Mouse (Mus musculus): ENCODE data around the gene Btbd9. TPM values are rescaled to one million over a fixed set of nuclear protein-coding genes. Genes with fewer than 3 reads are reported as not detected.

The Btbd9 gene
- polyA plus RNA-seq, 1 experiment from 2014 or later: 27.6 TPM

GRCm38 (mm10) chr17:30611221-30612074 lies 35.2 kb upstream of the Btbd9 start:
- DNase-seq (ENCODE audit: low read depth, low spot score): no peak
- ChIA-PET CTCF (interaction anchor here (0.9 kb wide), 1 partner anchor 12 kb away, joined by 3 read pairs; no protein-coding TSS in a partner anchor), POLR2A (interaction anchor here (0.6 to 1.0 kb wide), 3 partner anchors 99 to 682 kb away, joined by 3 to 6 read pairs (median 5); no protein-coding TSS in a partner anchor)
- in situ Hi-C loops (cut with MboI; ENCODE audit: low pct_unique_long_range_greater_than_20kb): no loop called here
- H3K27me3 ChIP-seq: no peaks in the 10 kb centered on the region
- no peak for ATAC-seq
- TF ChIP-seq CTCF (IDR thresholded peaks at IDR 0.05): no peak

GRCm38 (mm10) chr17:30610739-30611138 lies 34.5 kb upstream of the Btbd9 start:
- no peaks in the 10 kb centered on the region for H3K27me3 ChIP-seq
- TF ChIP-seq CTCF (IDR thresholded peaks at IDR 0.05): no peak
- in situ Hi-C loops (cut with MboI; ENCODE audit: low pct_unique_long_range_greater_than_20kb): no loop called here
- DNase-seq (ENCODE audit: low read depth, low spot score) (no peak), ATAC-seq (no peak)
- POLR2A ChIA-PET: interaction anchor here (0.7 to 1.0 kb wide), 2 partner anchors 100 to 358 kb away, joined by 3 to 5 read pairs; no protein-coding TSS in a partner anchor
- CTCF ChIA-PET: no interaction called here

- no peaks in the 10 kb centered on the region for H3K27me3 ChIP-seq
- TF ChIP-seq CTCF (IDR thresholded peaks at IDR 0.05): no peak
- DNase-seq (ENCODE audit: low read depth, low spot score) (no peak), ATAC-seq (no peak)
- in situ Hi-C loops (cut with MboI; ENCODE audit: low pct_unique_long_range_greater_than_20kb): no loop called here
- ChIA-PET CTCF (interaction anchor here (1.3 kb wide), 1 partner anchor 9 kb away, joined by 3 read pairs; no protein-coding TSS in a partner anchor), POLR2A (interaction anchor here (1.1 kb wide), 1 partner anchor 8 kb away, joined by 4 read pairs; no protein-coding TSS in a partner anchor)
Observed at GRCm38 (mm10) chr17:30609980-30610307, 33.7 kb upstream of the Btbd9 start.

- POLR2A ChIA-PET: interaction anchor here (1.1 kb wide), 1 partner anchor 9 kb away, joined by 4 read pairs; no protein-coding TSS in a partner anchor
- DNase-seq (ENCODE audit: low read depth, low spot score) (no peak), ATAC-seq (no peak)
- CTCF ChIA-PET: interaction anchor here (1.3 kb wide), 1 partner anchor 9 kb away, joined by 3 read pairs; no protein-coding TSS in a partner anchor
- H3K27me3 ChIP-seq: no peaks in the 10 kb centered on the region
- in situ Hi-C loops (cut with MboI; ENCODE audit: low pct_unique_long_range_greater_than_20kb): no loop called here
- TF ChIP-seq CTCF (IDR thresholded peaks at IDR 0.05): no peak
Observed at GRCm38 (mm10) chr17:30609305-30609979, 33.2 kb upstream of the Btbd9 start.

GRCm38 (mm10) chr17:30607909-30608495 lies 31.7 kb upstream of the Btbd9 start:
- in situ Hi-C loops (cut with MboI; ENCODE audit: low pct_unique_long_range_greater_than_20kb): no loop called here
- DNase-seq (ENCODE audit: low read depth, low spot score) (no peak), ATAC-seq (no peak)
- ChIA-PET CTCF (interaction anchor here (0.7 to 0.9 kb wide), 2 partner anchors 58 to 73 kb away, joined by 3 read pairs; no protein-coding TSS in a partner anchor), POLR2A (no interaction called here)
- no peaks in the 10 kb centered on the region for H3K27me3 ChIP-seq
- TF ChIP-seq CTCF (IDR thresholded peaks at IDR 0.05): no peak

GRCm38 (mm10) chr17:30607330-30607729 lies 31.0 kb upstream of the Btbd9 start:
- no peak for TF ChIP-seq CTCF (IDR thresholded peaks at IDR 0.05)
- POLR2A ChIA-PET: no interaction called here
- in situ Hi-C loops (cut with MboI; ENCODE audit: low pct_unique_long_range_greater_than_20kb): no loop called here
- no peak for DNase-seq (ENCODE audit: low read depth, low spot score)
- CTCF ChIA-PET: interaction anchor here (0.7 to 0.9 kb wide), 2 partner anchors 58 to 74 kb away, joined by 3 read pairs; no protein-coding TSS in a partner anchor
- no peak for ATAC-seq
- no peaks in the 10 kb centered on the region for H3K27me3 ChIP-seq

GRCm38 (mm10) chr17:30606634-30607081 lies 30.4 kb upstream of the Btbd9 start:
- no peaks in the 10 kb centered on the region for H3K27me3 ChIP-seq
- ChIA-PET CTCF (no interaction called here), POLR2A (no interaction called here)
- TF ChIP-seq CTCF (IDR thresholded peaks at IDR 0.05): no peak
- DNase-seq (ENCODE audit: low read depth, low spot score): no peak
- in situ Hi-C loops (cut with MboI; ENCODE audit: low pct_unique_long_range_greater_than_20kb): no loop called here
- ATAC-seq: no peak

- in situ Hi-C loops (cut with MboI; ENCODE audit: low pct_unique_long_range_greater_than_20kb): no loop called here
- POLR2A ChIA-PET: interaction anchor here (0.8 kb wide), 1 partner anchor 16 kb away, joined by 3 read pairs; no protein-coding TSS in a partner anchor
- no peaks in the 10 kb centered on the region for H3K27me3 ChIP-seq
- CTCF ChIA-PET: no interaction called here
- DNase-seq (ENCODE audit: low read depth, low spot score): no peak
- no peak for ATAC-seq
- no peak for TF ChIP-seq CTCF (IDR thresholded peaks at IDR 0.05)
Observed at GRCm38 (mm10) chr17:30606206-30606605, 29.9 kb upstream of the Btbd9 start.

- in situ Hi-C loops (cut with MboI; ENCODE audit: low pct_unique_long_range_greater_than_20kb): no loop called here
- no peak for TF ChIP-seq CTCF (IDR thresholded peaks at IDR 0.05)
- DNase-seq (ENCODE audit: low read depth, low spot score): no peak
- CTCF ChIA-PET: interaction anchor here (1.1 kb wide), 1 partner anchor 27 kb away, joined by 3 read pairs; no protein-coding TSS in a partner anchor
- ATAC-seq: no peak
- H3K27me3 ChIP-seq: no peaks in the 10 kb centered on the region
- POLR2A ChIA-PET: no interaction called here
Observed at GRCm38 (mm10) chr17:30605001-30605400, 28.7 kb upstream of the Btbd9 start.

GRCm38 (mm10) chr17:30604296-30604695 lies 28.0 kb upstream of the Btbd9 start:
- H3K27me3 ChIP-seq: no peaks in the 10 kb centered on the region
- POLR2A ChIA-PET: no interaction called here
- DNase-seq (ENCODE audit: low read depth, low spot score) (no peak), ATAC-seq (no peak)
- in situ Hi-C loops (cut with MboI; ENCODE audit: low pct_unique_long_range_greater_than_20kb): no loop called here
- CTCF ChIA-PET: no interaction called here
- no peak for TF ChIP-seq CTCF (IDR thresholded peaks at IDR 0.05)
